8 mouse cellular contexts compared by ENCODE assay signal in genomic region chr16:35613851-35614804, GRCm38 (mm10).
A peak's percentile ranks its signal among the peaks of the same experiment; 100 is the strongest.
DNase-seq lines count a peak whose midpoint lies in the region; ATAC-seq lines count a peak whose summit lies in the region.

No protein-coding gene starts in this region.

- H3K9me3 ChIP-seq in hindbrain, embryonic 13.5 days, result no peaks in the 10 kb centered on the region
- H3K9me3 ChIP-seq in neural tube, embryonic 14.5 days (ENCODE audit: control insufficient read depth, low read length), result no peaks in the 10 kb centered on the region

- H3K4me1 ChIP-seq in hindbrain, embryonic 13.5 days (replicated peaks), result peaks cover 53% of the 10 kb centered on the region
- H3K4me1 ChIP-seq in neural tube, embryonic 14.5 days (ENCODE audit: control insufficient read depth, insufficient read depth, low read length), result peaks cover 11% of the 10 kb centered on the region

- 20% methylated on average over 17 of the region's 17 CpGs for WGBS in hindbrain, embryonic 13.5 days
- WGBS in neural tube, embryonic 14.5 days, result 21% methylated on average over 17 of the region's 17 CpGs

- H3K27ac ChIP-seq in hindbrain, embryonic 13.5 days, result peak overlapping the region; percentile 84
- peak overlapping the region; percentile 73 for H3K27ac ChIP-seq in neural tube, embryonic 14.5 days (ENCODE audit: low read depth, low read length)

- no peaks in the 10 kb centered on the region for H3K27me3 ChIP-seq in hindbrain, embryonic 13.5 days
- no peaks in the 10 kb centered on the region for H3K27me3 ChIP-seq in neural tube, embryonic 14.5 days (ENCODE audit: control insufficient read depth, insufficient read depth, low read length)

- peak; percentile 94 for DNase-seq in heart, adult 11 months
- DNase-seq in heart, adult 8-10 months (ENCODE audit: low spot score), result no peak
- peak; percentile 79 for DNase-seq in 3T3-L1 (ENCODE audit: low read depth, low spot score)
- DNase-seq in cerebellum, postnatal 14 days, result peak; percentile 64 to 74
- no peak for DNase-seq in adrenal gland, adult 8-10 months
- DNase-seq in adrenal gland, adult 2 months, result no peak

- peak overlapping the region; percentile 60 for H3K9ac ChIP-seq in hindbrain, embryonic 13.5 days
- peak overlapping the region; percentile 32; the same call in 1 of the 2 replicates for H3K9ac ChIP-seq in neural tube, embryonic 14.5 days (replicated peaks; ENCODE audit: low read depth, low read length)

- H3K36me3 ChIP-seq in hindbrain, embryonic 13.5 days, result no peaks in the 10 kb centered on the region
- H3K36me3 ChIP-seq in neural tube, embryonic 14.5 days (ENCODE audit: control insufficient read depth, insufficient read depth, low read length), result no peaks in the 10 kb centered on the region

- ATAC-seq in hindbrain, embryonic 13.5 days (ENCODE audit: low FRiP score), result peak; percentile 77
- ATAC-seq in neural tube, embryonic 14.5 days (ENCODE audit: low read depth), result peak; percentile 69

- H3K4me2 ChIP-seq in hindbrain, embryonic 13.5 days, result peak overlapping the region; percentile 2
- 0 out of 2 replicates have a peak overlapping the region, but pooled peaks have one; percentile 21 for H3K4me2 ChIP-seq in neural tube, embryonic 14.5 days (ENCODE audit: low read depth, low read length)

- H3K4me3 ChIP-seq in hindbrain, embryonic 13.5 days, result no peak overlapping the region
- H3K4me3 ChIP-seq in neural tube, embryonic 14.5 days (ENCODE audit: low read depth, low read length), result no peak overlapping the region

Comparison
In these comparisons a context has a peak if more than half of its experiments do, and no peak if none do; other contexts are left out.
1. DNase-seq: peak in heart, adult 11 months (single experiment), 3T3-L1 (single experiment) and cerebellum, postnatal 14 days (2 of 2); none in heart, adult 8-10 months (single experiment), adrenal gland, adult 8-10 months (single experiment) and adrenal gland, adult 2 months (single experiment).